Mouse (Mus musculus) megakaryocyte progenitor cell, adult 5-6 weeks (primary cell): ENCODE measurements at regions not wholly inside any gene's neighbourhood (a gene's known extent, or its start where the extent isn't known, plus 50 kb on each side); places are given as distances from the start of the nearest gene placed in this dataset.

Experiments used
- ATAC-seq: replicated peaks from 2 replicates; pipeline ENCODE4 v1.8.0; 2016; ENCODE audit warnings: mild to moderate bottlenecking, moderate TSS enrichment, inconsistent platforms; ENCODE audit not compliant: poor library complexity

DNA sequence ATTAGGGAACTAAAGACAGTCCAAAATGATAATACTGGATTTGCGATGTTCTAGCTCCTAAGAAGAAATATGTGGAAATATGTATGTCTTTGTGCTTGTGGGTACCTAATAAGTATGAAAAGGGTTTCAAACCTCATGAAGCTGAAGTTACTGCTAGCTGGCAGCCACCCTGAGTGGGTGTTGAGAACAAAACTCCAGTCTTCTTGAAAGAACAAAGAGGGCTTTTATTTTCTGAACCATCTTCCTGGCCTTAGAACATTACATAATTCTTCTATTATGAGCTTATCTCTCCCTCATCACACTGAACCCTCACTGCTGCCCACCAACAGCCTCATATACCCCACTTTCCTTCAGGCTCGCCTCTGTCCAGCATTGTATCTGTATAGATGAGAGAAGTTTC, 905.6 kb upstream of the Slc10a2 start:
- no peak for ATAC-seq

GRCm38 (mm10) chr8:6002612-6003011, 897.5 kb upstream of the Slc10a2 start:
- ATAC-seq = no peak

- ATAC-seq = no peak
Observed at GRCm38 (mm10) chr8:5994846-5995245, 889.7 kb upstream of the Slc10a2 start.

DNA sequence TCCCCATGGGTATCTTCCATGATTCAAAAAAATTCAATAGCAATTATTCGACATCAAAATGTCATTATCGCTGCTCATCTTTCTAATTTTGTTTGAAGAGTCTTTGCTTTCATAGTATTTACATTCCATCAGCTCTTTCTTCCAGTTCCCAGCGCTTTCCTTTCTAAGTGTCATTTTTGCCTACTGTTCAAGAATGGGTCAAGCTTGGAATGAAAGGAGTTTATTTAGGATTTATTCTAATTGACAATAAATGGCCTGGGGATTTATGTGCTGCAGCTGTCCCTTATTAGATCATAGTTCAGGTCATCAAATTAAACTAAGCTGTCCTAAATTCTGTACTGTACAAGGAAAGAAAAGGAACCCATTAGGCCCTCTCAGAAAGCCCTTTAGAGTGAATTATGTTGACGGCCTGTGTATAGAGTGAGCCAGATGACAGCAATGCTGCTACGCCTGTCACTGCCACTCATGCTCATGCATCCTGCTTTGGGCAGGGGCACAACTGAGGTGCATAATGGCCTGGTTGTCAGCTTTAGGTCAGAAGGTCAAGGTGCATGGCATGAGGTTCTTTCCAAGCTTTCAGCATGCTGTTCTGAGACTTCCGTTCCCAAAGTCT, 860.4 kb upstream of the Slc10a2 start:
- no peak for ATAC-seq

DNA sequence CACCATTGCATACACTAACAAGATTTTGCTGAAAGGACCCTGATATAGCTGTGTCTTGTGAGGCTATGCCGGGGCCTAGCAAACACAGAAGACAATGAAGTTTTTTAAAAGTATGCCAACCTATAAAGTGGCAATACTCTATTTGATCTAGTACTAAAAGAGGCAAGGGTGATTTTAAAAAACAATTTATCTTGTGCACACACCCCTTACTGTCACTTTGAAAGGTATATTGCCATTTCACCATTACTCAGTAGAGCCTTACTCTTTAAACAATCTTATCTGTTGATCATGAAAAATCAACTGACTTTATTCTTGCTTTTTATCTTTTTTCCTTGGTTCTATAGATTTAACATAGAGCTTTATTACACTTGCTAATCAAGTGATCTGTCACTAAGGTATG, 859.1 kb upstream of the Slc10a2 start:
- no peak for ATAC-seq

- ATAC-seq = no peak
Observed at GRCm38 (mm10) chr8:5938057-5938456, 832.9 kb upstream of the Slc10a2 start.

DNA sequence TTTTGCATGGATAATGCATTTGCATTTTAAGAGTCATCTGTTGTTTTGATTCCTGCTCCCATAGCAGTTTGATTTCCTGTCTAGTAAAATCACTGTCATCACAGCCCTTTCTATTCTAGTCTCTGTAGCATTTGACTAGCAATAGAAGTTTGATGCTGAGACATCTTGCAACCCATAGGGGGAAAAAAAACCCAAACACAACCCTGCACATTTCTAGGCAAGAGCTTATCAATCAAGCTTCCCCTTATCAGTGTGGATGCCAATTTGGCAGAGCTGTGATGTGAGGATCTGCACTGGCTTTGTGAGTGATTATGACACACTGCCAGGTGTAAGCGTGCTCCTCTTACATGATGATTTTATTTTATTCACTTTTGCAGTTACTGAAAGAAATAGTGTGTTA, 813.0 kb upstream of the Slc10a2 start:
- ATAC-seq = no peak
